Mouse (Mus musculus) CH12.LX (cell line): ENCODE data around the gene Akt3. TPM values are rescaled to one million over a fixed set of nuclear protein-coding genes. Genes with fewer than 3 reads are reported as not detected.

ENCODE experiments used
- DNase-seq: peaks from one replicate; pipeline ENCODE4 v3.0.0-alpha.2; 2013; ENCODE audit errors: extremely low read depth
- H3K27ac ChIP-seq: 2 replicates; pipeline ENCODE4 v1.5.1; 2012; ENCODE audit warnings: low read depth, mild to moderate bottlenecking, control low read depth, moderate library complexity; ENCODE audit not compliant: insufficient read depth
- H3K27me3 ChIP-seq: replicated peaks from 2 replicates; pipeline ENCODE3; 2012; ENCODE audit warnings: inconsistent platforms
- H3K36me3 ChIP-seq, 2 experiments: replicated peaks in 1 of 2; 2 replicates each; pipeline versions ENCODE3 to v1.6.1; 2012; ENCODE audit warnings: inconsistent platforms in 1 of 2, low read length in 1 of 2, mild to moderate bottlenecking in 1 of 2, mixed read lengths in 1 of 2, moderate library complexity in 1 of 2; ENCODE audit not compliant: control insufficient read depth in 1 of 2, insufficient read depth in 1 of 2
- H3K4me1 ChIP-seq, 2 experiments: 2 replicates each; pipeline ENCODE4 v1.6.1; 2012; ENCODE audit warnings: inconsistent platforms in 1 of 2, moderate library complexity in 1 of 2; ENCODE audit not compliant: insufficient read depth in 2 of 2, control insufficient read depth in 1 of 2
- H3K4me2 ChIP-seq: 2 replicates; pipeline ENCODE4 v1.6.1; 2012; ENCODE audit warnings: low read depth, mild to moderate bottlenecking, control low read depth; ENCODE audit not compliant: poor library complexity, insufficient read depth, severe bottlenecking
- H3K4me3 ChIP-seq, 3 experiments: fragments of 150-350 bp in 1 of 3; sonication (generic) in 1 of 3; replicated peaks in 1 of 3; 2 replicates each; pipeline versions ENCODE3 to v1.5.1; 2011 to 2012; ENCODE audit warnings: low read depth in 2 of 3, low read length in 2 of 3, mild to moderate bottlenecking in 2 of 3, moderate library complexity in 2 of 3, control low read depth in 1 of 3, improper control_type of control experiment in 1 of 3, inconsistent platforms in 1 of 3, mixed read lengths in 1 of 3; ENCODE audit not compliant: poor library complexity in 1 of 3
- H3K79me2 ChIP-seq: replicated peaks from 2 replicates; pipeline ENCODE4 v1.6.1; 2012; ENCODE audit warnings: mild to moderate bottlenecking, moderate library complexity; ENCODE audit not compliant: control insufficient read depth, poor library complexity, insufficient read depth, severe bottlenecking; ENCODE audit errors: extremely low read depth
- H3K9ac ChIP-seq: 2 replicates; pipeline ENCODE4 v1.6.1; 2012; ENCODE audit warnings: low read depth, mild to moderate bottlenecking, control low read depth, moderate library complexity; ENCODE audit not compliant: insufficient read depth
- H3K9me3 ChIP-seq: replicated peaks from 2 replicates; pipeline ENCODE3; 2012; ENCODE audit warnings: low read length, inconsistent platforms, mixed read lengths
- BHLHE40 ChIP-seq: IDR thresholded peaks from 2 replicates; pipeline ENCODE4 v1.6.1; 2011; ENCODE audit warnings: mild to moderate bottlenecking, low read depth, low read length, improper control_type of control experiment
- CTCF ChIP-seq, 2 experiments: IDR thresholded peaks in 1 of 2; conservative IDR thresholded peaks in 1 of 2; 2 replicates each; pipeline ENCODE4 v1.5.1; 2011 to 2012; ENCODE audit warnings: low read depth in 2 of 2, low read length in 2 of 2, improper control_type of control experiment in 1 of 2, inconsistent platforms in 1 of 2, mild to moderate bottlenecking in 1 of 2, moderate library complexity in 1 of 2
- E2F4 ChIP-seq: IDR thresholded peaks from 2 replicates; pipeline ENCODE4 v1.6.1; 2011; ENCODE audit warnings: low read depth, low read length, improper control_type of control experiment; ENCODE audit not compliant: insufficient replicate concordance
- ELF1 ChIP-seq: IDR thresholded peaks from 2 replicates; pipeline ENCODE4 v1.6.1; 2014; ENCODE audit warnings: low read depth, mild to moderate bottlenecking, inconsistent platforms, low read length, improper control_type of control experiment
- EP300 ChIP-seq: IDR thresholded peaks from 2 replicates; pipeline ENCODE4 v1.6.1; 2011; ENCODE audit warnings: low read length, improper control_type of control experiment
- ETS1 ChIP-seq: conservative IDR thresholded peaks from 2 replicates; pipeline ENCODE4 v1.6.1; 2012; ENCODE audit warnings: low read depth, mild to moderate bottlenecking, inconsistent platforms, low read length, improper control_type of control experiment, moderate library complexity
- GABPA ChIP-seq: IDR thresholded peaks from 2 replicates; pipeline ENCODE4 v1.6.1; 2012; ENCODE audit warnings: low read depth, low read length, improper control_type of control experiment, inconsistent platforms; ENCODE audit not compliant: insufficient replicate concordance
- IRF4 ChIP-seq: IDR thresholded peaks from 2 replicates; pipeline ENCODE4 v1.6.1; 2014; ENCODE audit warnings: low read depth, mild to moderate bottlenecking, inconsistent platforms, low read length, improper control_type of control experiment
- JUND ChIP-seq: conservative IDR thresholded peaks from 2 replicates; pipeline ENCODE4 v1.6.1; 2011; ENCODE audit warnings: low read depth, low read length, improper control_type of control experiment
- KAT2A ChIP-seq: IDR thresholded peaks from 2 replicates; pipeline ENCODE4 v1.6.1; 2012; ENCODE audit warnings: low read length, improper control_type of control experiment, inconsistent platforms; ENCODE audit not compliant: insufficient replicate concordance
- MAFK ChIP-seq: IDR thresholded peaks from 2 replicates; pipeline ENCODE4 v1.6.1; 2011; ENCODE audit warnings: low read length, improper control_type of control experiment; ENCODE audit not compliant: insufficient replicate concordance
- MAX ChIP-seq: IDR thresholded peaks from 2 replicates; pipeline ENCODE4 v1.6.1; 2011; ENCODE audit warnings: low read length, improper control_type of control experiment
- MEF2A ChIP-seq: IDR thresholded peaks from 2 replicates; pipeline ENCODE4 v1.6.1; 2014; ENCODE audit warnings: low read depth, mild to moderate bottlenecking, inconsistent platforms, low read length, improper control_type of control experiment, borderline replicate concordance
- MYC ChIP-seq: IDR thresholded peaks from 2 replicates; pipeline ENCODE4 v1.6.1; 2011; ENCODE audit warnings: low read depth, mild to moderate bottlenecking, improper control_type of control experiment, low read length
- POLR2AphosphoS2 ChIP-seq: IDR thresholded peaks from 2 replicates; pipeline ENCODE4 v1.6.1; 2011; ENCODE audit warnings: low read depth, low read length, improper control_type of control experiment
- RAD21 ChIP-seq: IDR thresholded peaks from 2 replicates; pipeline ENCODE4 v1.6.1; 2011; ENCODE audit warnings: low read depth, mild to moderate bottlenecking, low read length, improper control_type of control experiment, moderate library complexity
- SIN3A ChIP-seq: IDR thresholded peaks from 2 replicates; pipeline ENCODE4 v1.6.1; 2012; ENCODE audit warnings: low read length, improper control_type of control experiment, inconsistent platforms
- UBTF ChIP-seq: IDR thresholded peaks from 2 replicates; pipeline ENCODE4 v1.6.1; 2012; ENCODE audit warnings: low read depth, mild to moderate bottlenecking, inconsistent platforms, low read length, improper control_type of control experiment, moderate library complexity
- USF1 ChIP-seq: IDR thresholded peaks from 2 replicates; pipeline ENCODE4 v1.6.1; 2014; ENCODE audit warnings: low read depth, mild to moderate bottlenecking, inconsistent platforms, low read length, improper control_type of control experiment
- ZC3H11A ChIP-seq: IDR thresholded peaks from 2 replicates; pipeline ENCODE4 v1.6.1; 2012; ENCODE audit warnings: low read depth, mild to moderate bottlenecking, inconsistent platforms, low read length, improper control_type of control experiment
- ZMIZ1 ChIP-seq: IDR thresholded peaks from 2 replicates; pipeline ENCODE4 v1.6.1; 2012; ENCODE audit warnings: low read depth, mild to moderate bottlenecking, inconsistent platforms, low read length, improper control_type of control experiment
- ZNF384 ChIP-seq: IDR thresholded peaks from 2 replicates; pipeline ENCODE4 v1.6.1; 2012; ENCODE audit warnings: low read depth, low read length, improper control_type of control experiment, inconsistent platforms
- dilution Hi-C: fragments of 300-500 bp; cut with MboI; formaldehyde crosslinking; loops from 2 replicates; pipeline ENCODE4 v1.14.3; 2020; ENCODE audit warnings: low sequenced_read_pairs; ENCODE audit not compliant: extremely low pct_unique_long_range_greater_than_20kb, extremely low pct_ligation_motif_present
- in situ Hi-C: fragments of 300-500 bp; cut with MboI; formaldehyde crosslinking; loops from 3 replicates; pipeline ENCODE4 v1.14.3; 2019; ENCODE audit warnings: low sequenced_read_pairs, low pct_ligation_motif_present, low pct_unique_long_range_greater_than_20kb, mixed read lengths
- polyA plus RNA-seq: library from polyadenylated mRNA; unstranded; fragments of >175 nt; gene quantifications from 2 replicates; pipeline ENCODE4 v1.2.1, GENCODE M21; 2012; ENCODE audit warnings: low read depth; ENCODE audit not compliant: insufficient read length
- total RNA-seq, 2 experiments: library from RNA; depleted of rRNA; stranded (reverse); fragments of 300-350 nt in 1 of 2; fragments of >200 nt in 1 of 2; gene quantifications; 2 replicates each; pipeline ENCODE4 v1.2.3; 2012 to 2014

The Akt3 gene
- total and polyA plus RNA-seq, 3 experiments = 0.34 to 1.3 (median 0.82) TPM

DNA sequence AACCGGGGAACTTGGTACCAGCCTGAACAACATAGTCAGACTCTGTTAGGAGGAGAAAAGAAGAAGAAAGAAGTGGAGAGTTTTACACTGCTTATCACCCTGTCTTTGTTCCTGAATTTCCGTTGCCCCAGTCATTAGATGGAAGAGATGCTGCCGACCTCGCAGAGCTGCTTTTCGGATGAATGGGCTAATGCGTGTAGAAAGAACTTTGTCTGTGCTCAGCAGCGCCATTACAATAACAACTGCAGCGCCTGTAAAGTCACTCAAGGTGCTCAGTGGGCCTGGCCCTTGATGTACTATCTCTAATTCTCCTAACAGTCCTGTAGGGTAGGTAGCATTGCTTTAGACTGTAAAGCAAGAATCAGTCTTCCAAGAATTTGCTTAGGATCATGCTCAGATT lies 265.5 kb downstream of the Akt3 start:
- TF ChIP-seq GABPA = no peak
- no peak for TF ChIP-seq USF1
- TF ChIP-seq ZNF384 = no peak
- no peak for TF ChIP-seq MAFK
- TF ChIP-seq ETS1 = no peak
- TF ChIP-seq RAD21 = no peak
- no peak for TF ChIP-seq MAX
- TF ChIP-seq EP300 = no peak
- no peak for TF ChIP-seq POLR2AphosphoS2
- no peak for TF ChIP-seq ZC3H11A
- no peak for TF ChIP-seq JUND
- no peak for TF ChIP-seq ZMIZ1
- no peak for TF ChIP-seq E2F4
- TF ChIP-seq BHLHE40 = no peak
- no peak for TF ChIP-seq KAT2A
- no peak for TF ChIP-seq ELF1
- no peak for TF ChIP-seq UBTF
- TF ChIP-seq MEF2A = no peak
- TF ChIP-seq CTCF (conservative IDR thresholded peaks at IDR 0.05 in 1 of 2, IDR thresholded peaks at IDR 0.05 in 1 of 2; ENCODE audit: low read depth in 2 of 2, low read length in 2 of 2) = no peak
- no peak for TF ChIP-seq IRF4
- H3K27me3 ChIP-seq = no peaks in the 10 kb centered on the region
- peaks cover 20 to 50% of the 10 kb centered on the region in 2 experiments for H3K4me1 ChIP-seq
- no peaks in the 10 kb centered on the region for H3K9me3 ChIP-seq
- dilution Hi-C loops (no loop called here), in situ Hi-C loops (no loop called here)
- H3K9ac ChIP-seq = no peak overlapping the region
- no peak overlapping the region for H3K4me2 ChIP-seq
- H3K36me3 ChIP-seq = peaks cover 5 to 11% of the 10 kb centered on the region in 2 experiments
- H3K79me2 ChIP-seq = no peaks in the 10 kb centered on the region
- no peak overlapping the region for H3K27ac ChIP-seq
- no peak for DNase-seq
- no peak overlapping the region for H3K4me3 ChIP-seq

DNA sequence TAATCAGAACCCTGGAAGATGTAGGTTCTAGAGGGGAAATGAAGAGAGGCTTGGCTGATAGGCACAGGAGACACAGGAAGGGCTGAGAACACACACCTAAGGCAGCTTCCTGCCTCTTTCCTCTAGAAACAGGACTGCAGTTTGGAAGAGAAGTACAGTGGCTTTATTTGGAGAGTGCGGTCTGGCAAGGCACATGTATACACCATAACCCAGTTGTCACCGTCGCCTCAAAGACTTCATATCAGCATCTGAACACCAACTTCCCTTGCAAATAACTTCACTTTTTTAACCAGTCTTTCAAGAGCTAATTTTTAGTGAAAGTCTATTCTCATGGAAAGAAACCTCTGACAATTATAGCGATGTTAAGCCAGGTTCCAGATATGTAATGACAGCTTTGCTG lies 266.5 kb downstream of the Akt3 start:
- Histone ChIP-seq H3K9me3 (no peaks in the 10 kb centered on the region), H3K4me1 (peaks cover 21 to 50% of the 10 kb centered on the region in 2 experiments), H3K4me2 (no peak overlapping the region), H3K27ac (no peak overlapping the region), H3K36me3 (peaks cover 5 to 12% of the 10 kb centered on the region in 2 experiments), H3K79me2 (no peaks in the 10 kb centered on the region), H3K4me3 (no peak overlapping the region), H3K27me3 (no peaks in the 10 kb centered on the region), H3K9ac (no peak overlapping the region)
- in situ Hi-C loops = no loop called here
- dilution Hi-C loops = no loop called here
- TF ChIP-seq MAX (no peak), MYC (no peak), SIN3A (no peak), MEF2A (no peak)
- DNase-seq = no peak
